Mouse (Mus musculus) MEL (cell line): ENCODE measurements around the gene Htt. TPM values are rescaled to one million over a fixed set of nuclear protein-coding genes. Genes with fewer than 3 reads are reported as not detected.
A peak's percentile ranks its signal among the peaks of the same experiment; 100 is the strongest.

Source experiments
- DNase-seq: peaks from one replicate; pipeline ENCODE4 v3.0.0; 2011; ENCODE audit warnings: low read depth, low spot score
- H3K27ac ChIP-seq: 2 replicates; pipeline ENCODE4 v1.5.1; 2012; ENCODE audit warnings: low read depth, mild to moderate bottlenecking, control low read depth, low read length, moderate library complexity; ENCODE audit not compliant: control insufficient read depth
- H3K27me3 ChIP-seq, 2 experiments: fragments of 150-350 bp in 1 of 2; sonication (generic) in 1 of 2; 2 replicates each; pipeline ENCODE4 v1.6.1; 2012; ENCODE audit warnings: low read length in 2 of 2, mild to moderate bottlenecking in 2 of 2, improper control_type of control experiment in 1 of 2, moderate library complexity in 1 of 2; ENCODE audit not compliant: insufficient read depth in 2 of 2, control insufficient read depth in 1 of 2
- H3K36me3 ChIP-seq, 2 experiments: 2 replicates each; pipeline ENCODE4 v1.6.1; 2012 to 2014; ENCODE audit warnings: low read length in 2 of 2, improper control_type of control experiment in 1 of 2, inconsistent platforms in 1 of 2, mild to moderate bottlenecking in 1 of 2; ENCODE audit not compliant: insufficient read depth in 2 of 2, control insufficient read depth in 1 of 2
- H3K4me1 ChIP-seq, 2 experiments: fragments of 150-350 bp in 1 of 2; sonication (generic) in 1 of 2; 2 replicates each; pipeline ENCODE4 v1.6.1; 2012; ENCODE audit warnings: low read length in 2 of 2, improper control_type of control experiment in 1 of 2, mild to moderate bottlenecking in 1 of 2; ENCODE audit not compliant: insufficient read depth in 2 of 2, control insufficient read depth in 1 of 2
- H3K4me3 ChIP-seq, 2 experiments: fragments of 150-350 bp in 1 of 2; sonication (generic) in 1 of 2; 2 replicates each; pipeline ENCODE4 v1.5.1; 2012; ENCODE audit warnings: low read depth in 2 of 2, low read length in 2 of 2, mild to moderate bottlenecking in 2 of 2, moderate library complexity in 2 of 2, control low read depth in 1 of 2, improper control_type of control experiment in 1 of 2; ENCODE audit not compliant: control insufficient read depth in 1 of 2, insufficient read depth in 1 of 2
- H3K79me2 ChIP-seq: 2 replicates; pipeline ENCODE4 v1.6.1; 2012; ENCODE audit warnings: mild to moderate bottlenecking, low read length, moderate library complexity; ENCODE audit not compliant: control insufficient read depth, poor library complexity, insufficient read depth
- H3K9ac ChIP-seq: 2 replicates; pipeline ENCODE4 v1.6.1; 2012; ENCODE audit warnings: low read depth, mild to moderate bottlenecking, control low read depth, low read length, moderate library complexity; ENCODE audit not compliant: control insufficient read depth, poor library complexity, severe bottlenecking
- H3K9me3 ChIP-seq: fragments of 150-350 bp; sonication (generic); replicated peaks from 2 replicates; pipeline ENCODE4 v1.6.1; 2012; ENCODE audit warnings: mild to moderate bottlenecking, low read length, improper control_type of control experiment, moderate library complexity; ENCODE audit not compliant: insufficient read depth
- BHLHE40 ChIP-seq: IDR thresholded peaks from 2 replicates; pipeline ENCODE4 v1.6.1; 2012; ENCODE audit warnings: low read depth, mild to moderate bottlenecking, inconsistent platforms, low read length, improper control_type of control experiment, borderline replicate concordance
- CTCF ChIP-seq, 3 experiments: IDR thresholded peaks in 2 of 3; conservative IDR thresholded peaks in 1 of 3; 2 replicates each; pipeline ENCODE4 v1.5.1; 2011 to 2012; ENCODE audit warnings: low read length in 3 of 3, low read depth in 2 of 3, mild to moderate bottlenecking in 2 of 3, improper control_type of control experiment in 1 of 3, inconsistent platforms in 1 of 3, mixed read lengths in 1 of 3, moderate library complexity in 1 of 3; ENCODE audit not compliant: control insufficient read depth in 1 of 3, insufficient read depth in 1 of 3, poor library complexity in 1 of 3, severe bottlenecking in 1 of 3
- EP300 ChIP-seq, 2 experiments: IDR thresholded peaks; 2 replicates each; pipeline ENCODE4 v1.6.1; 2011; ENCODE audit warnings: improper control_type of control experiment in 2 of 2, low read length in 2 of 2, low read depth in 1 of 2, mild to moderate bottlenecking in 1 of 2
- ETS1 ChIP-seq: IDR thresholded peaks from 2 replicates; pipeline ENCODE4 v1.6.1; 2012; ENCODE audit warnings: low read depth, mild to moderate bottlenecking, inconsistent platforms, low read length, improper control_type of control experiment, moderate library complexity
- GATA1 ChIP-seq: IDR thresholded peaks from 2 replicates; pipeline ENCODE4 v1.6.1; 2011; ENCODE audit warnings: low read depth, low read length, improper control_type of control experiment
- HCFC1 ChIP-seq: IDR thresholded peaks from 2 replicates; pipeline ENCODE4 v1.6.1; 2012; ENCODE audit warnings: low read depth, mild to moderate bottlenecking, inconsistent platforms, low read length, improper control_type of control experiment, moderate library complexity
- JUND ChIP-seq: IDR thresholded peaks from 2 replicates; pipeline ENCODE4 v1.6.1; 2011; ENCODE audit warnings: low read depth, mild to moderate bottlenecking, improper control_type of control experiment, low read length
- MAZ ChIP-seq: IDR thresholded peaks from 2 replicates; pipeline ENCODE4 v1.6.1; 2012; ENCODE audit warnings: low read depth, mild to moderate bottlenecking, inconsistent platforms, low read length, improper control_type of control experiment
- MEF2A ChIP-seq: IDR thresholded peaks from 2 replicates; pipeline ENCODE4 v1.6.1; 2014; ENCODE audit warnings: low read depth, mild to moderate bottlenecking, inconsistent platforms, low read length, improper control_type of control experiment; ENCODE audit not compliant: poor library complexity, insufficient replicate concordance, severe bottlenecking; ENCODE audit errors: extremely low read depth
- NRF1 ChIP-seq: IDR thresholded peaks from 2 replicates; pipeline ENCODE4 v1.6.1; 2014; ENCODE audit warnings: low read depth, mild to moderate bottlenecking, inconsistent platforms, low read length, improper control_type of control experiment, moderate library complexity; ENCODE audit not compliant: poor library complexity, insufficient read depth, severe bottlenecking
- POLR2A ChIP-seq, 2 experiments: IDR thresholded peaks; 2 replicates each; pipeline ENCODE4 v1.6.1; 2011 to 2012; ENCODE audit warnings: low read length in 2 of 2, mild to moderate bottlenecking in 2 of 2, control low read depth in 1 of 2, improper control_type of control experiment in 1 of 2, low read depth in 1 of 2, moderate library complexity in 1 of 2; ENCODE audit not compliant: control insufficient read depth in 1 of 2, insufficient read depth in 1 of 2, poor library complexity in 1 of 2
- POLR2AphosphoS2 ChIP-seq: IDR thresholded peaks from 2 replicates; pipeline ENCODE4 v1.6.1; 2011; ENCODE audit warnings: low read length, improper control_type of control experiment
- POLR2AphosphoS5 ChIP-seq: IDR thresholded peaks from 2 replicates; pipeline ENCODE4 v1.6.1; 2012; ENCODE audit warnings: low read depth, borderline replicate concordance, mild to moderate bottlenecking, inconsistent platforms, low read length, moderate library complexity, mixed read lengths
- TAL1 ChIP-seq: IDR thresholded peaks from 2 replicates; pipeline ENCODE4 v1.6.1; 2012; ENCODE audit warnings: mild to moderate bottlenecking, inconsistent platforms, low read length, moderate library complexity, mixed read lengths
- TBP ChIP-seq: IDR thresholded peaks from 2 replicates; pipeline ENCODE4 v1.8.0; 2011; ENCODE audit warnings: low read depth, low read length, improper control_type of control experiment
- TCF12 ChIP-seq: IDR thresholded peaks from 2 replicates; pipeline ENCODE4 v1.6.1; 2014; ENCODE audit warnings: low read depth, mild to moderate bottlenecking, inconsistent platforms, low read length, improper control_type of control experiment, moderate library complexity
- UBTF ChIP-seq: IDR thresholded peaks from 2 replicates; pipeline ENCODE4 v1.6.1; 2012; ENCODE audit warnings: low read depth, mild to moderate bottlenecking, inconsistent platforms, low read length, improper control_type of control experiment, moderate library complexity, borderline replicate concordance; ENCODE audit not compliant: insufficient read depth
- USF1 ChIP-seq: IDR thresholded peaks from 2 replicates; pipeline ENCODE4 v1.6.1; 2014; ENCODE audit warnings: low read depth, mild to moderate bottlenecking, inconsistent platforms, low read length, improper control_type of control experiment, moderate library complexity
- USF2 ChIP-seq, 2 experiments: IDR thresholded peaks; 2 replicates each; pipeline ENCODE4 v1.6.1; 2011 to 2012; ENCODE audit warnings: improper control_type of control experiment in 2 of 2, low read length in 2 of 2, borderline replicate concordance in 1 of 2, inconsistent platforms in 1 of 2, low read depth in 1 of 2, mild to moderate bottlenecking in 1 of 2; ENCODE audit not compliant: insufficient read depth in 1 of 2
- ZMIZ1 ChIP-seq: IDR thresholded peaks from 2 replicates; pipeline ENCODE4 v1.6.1; 2012; ENCODE audit warnings: low read depth, mild to moderate bottlenecking, inconsistent platforms, low read length, improper control_type of control experiment, moderate library complexity
- polyA plus RNA-seq, 2 experiments: library from polyadenylated mRNA; stranded (reverse) in 1 of 2; unstranded in 1 of 2; fragments of >175 nt in 1 of 2; fragments of >200 nt in 1 of 2; gene quantifications; 2 replicates each; pipeline versions ENCODE4 v1.2.1 to v1.2.4; 2012; ENCODE audit warnings: low replicate concordance in 2 of 2, low read depth in 1 of 2; ENCODE audit not compliant: insufficient read length in 2 of 2, insufficient read depth in 1 of 2, missing spikeins in 1 of 2
- total RNA-seq: library from RNA; depleted of rRNA; stranded (reverse); fragments of 300-350 nt; gene quantifications from 2 replicates; pipeline ENCODE4 v1.2.3, GENCODE M21; 2012

Gene Htt
- total and polyA plus RNA-seq, 3 experiments = 27.0 to 33.0 TPM; not detected in 1

GRCm38 (mm10) chr5:34885250-34885649 is 123.7 kb downstream of the Htt start:
- no peaks in the 10 kb centered on the region for H3K27me3 ChIP-seq
- TF ChIP-seq CTCF (IDR thresholded peaks at IDR 0.05 in 2 of 3, conservative IDR thresholded peaks at IDR 0.05 in 1 of 3; ENCODE audit: control insufficient read depth in 1 of 3, insufficient read depth in 1 of 3, low read depth in 2 of 3, low read length in 3 of 3, poor library complexity in 1 of 3, severe bottlenecking in 1 of 3) (peak; percentile 38 to 60 (median 42)), ETS1 (no peak)
- TF ChIP-seq, all 39 proteins: peak for 1
- Histone ChIP-seq H3K36me3 (peaks cover 22 to 44% of the 10 kb centered on the region in 2 experiments), H3K79me2 (no peaks in the 10 kb centered on the region), H3K4me1 (peaks cover 12 to 15% of the 10 kb centered on the region in 2 experiments), H3K4me3 (no peak overlapping the region), H3K9me3 (no peaks in the 10 kb centered on the region), H3K9ac (no peak overlapping the region), H3K27ac (no peak overlapping the region)
- DNase-seq = no peak

GRCm38 (mm10) chr5:34889252-34889651 is 127.7 kb downstream of the Htt start:
- H3K36me3 ChIP-seq = peaks cover 6 to 29% of the 10 kb centered on the region in 2 experiments
- H3K27me3 ChIP-seq = no peaks in the 10 kb centered on the region
- H3K9me3 ChIP-seq = no peaks in the 10 kb centered on the region
- H3K4me3 ChIP-seq = no peak overlapping the region
- no peaks in the 10 kb centered on the region for H3K79me2 ChIP-seq
- H3K9ac ChIP-seq = no peak overlapping the region
- peak; percentile 45 for DNase-seq
- H3K27ac ChIP-seq = no peak overlapping the region
- no peaks in the 10 kb centered on the region for H3K4me1 ChIP-seq
- TF ChIP-seq ETS1 (peak; percentile 16; the same call in 1 of the 2 replicates), UBTF (no peak), TBP (no peak), GATA1 (0 out of 2 replicates have a peak, but pooled peaks have one; percentile 19), TCF12 (no peak), USF2 (IDR thresholded peaks at IDR 0.05; ENCODE audit: borderline replicate concordance in 1 of 2, insufficient read depth in 1 of 2, low read depth in 1 of 2, low read length in 2 of 2) (no peak)

- no peak for TF ChIP-seq TAL1
- TF ChIP-seq USF1 = no peak
- TF ChIP-seq EP300 (IDR thresholded peaks at IDR 0.05; ENCODE audit: low read depth in 1 of 2, low read length in 2 of 2) = no peak
- no peak for TF ChIP-seq HCFC1
- TF ChIP-seq NRF1 = no peak
- no peak for TF ChIP-seq JUND
- no peak for TF ChIP-seq POLR2AphosphoS2
- TF ChIP-seq UBTF = no peak
- no peak for TF ChIP-seq ZMIZ1
- no peak for TF ChIP-seq GATA1
- no peak for TF ChIP-seq MAZ
- no peak for TF ChIP-seq MEF2A
- no peak for TF ChIP-seq POLR2AphosphoS5
- TF ChIP-seq BHLHE40 = no peak
- no peak for TF ChIP-seq ETS1
- no peak for TF ChIP-seq POLR2A (IDR thresholded peaks at IDR 0.05; ENCODE audit: control insufficient read depth in 1 of 2, insufficient read depth in 1 of 2, low read depth in 1 of 2, low read length in 2 of 2, poor library complexity in 1 of 2)
- Histone ChIP-seq H3K9me3 (no peaks in the 10 kb centered on the region), H3K4me3 (no peak overlapping the region), H3K79me2 (no peaks in the 10 kb centered on the region), H3K27ac (no peak overlapping the region), H3K4me1 (no peaks in the 10 kb centered on the region), H3K27me3 (no peaks in the 10 kb centered on the region), H3K9ac (no peak overlapping the region), H3K36me3 (peaks cover 0 to 22% of the 10 kb centered on the region in 2 experiments; a peak in 2 of 4 replicates)
- DNase-seq = no peak
These were observed 135.3 kb downstream of the Htt start for GRCm38 (mm10) chr5:34896697-34897453.
